Mouse (Mus musculus) embryo, embryonic 11 days (tissue): Measurements from ENCODE around the gene Galnt14.

Experiments
- DNase-seq: peaks from one replicate; pipeline ENCODE4 v3.0.0-alpha.2; 2015

The Galnt14 gene

DNA sequence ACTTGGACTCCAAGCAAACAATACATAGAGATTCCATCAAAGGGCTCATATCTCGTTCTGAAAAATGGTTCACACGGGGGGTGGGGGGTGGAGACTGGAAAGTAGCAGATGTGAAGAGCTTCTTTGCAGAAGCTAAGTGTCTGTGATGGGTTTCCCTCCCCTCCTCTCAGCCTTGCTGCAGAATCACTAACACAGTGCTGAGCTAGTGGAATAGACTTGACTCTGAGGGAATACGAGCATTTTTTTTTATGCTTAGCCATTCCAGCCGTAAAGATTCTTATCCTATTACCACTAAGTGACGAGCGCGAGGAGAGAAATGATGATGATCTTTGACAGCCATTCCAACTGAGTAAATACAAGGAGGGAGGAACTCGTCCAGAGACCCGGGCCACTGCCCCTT is 142.0 kb downstream of the Galnt14 start:
- DNase-seq, result no peak

DNA sequence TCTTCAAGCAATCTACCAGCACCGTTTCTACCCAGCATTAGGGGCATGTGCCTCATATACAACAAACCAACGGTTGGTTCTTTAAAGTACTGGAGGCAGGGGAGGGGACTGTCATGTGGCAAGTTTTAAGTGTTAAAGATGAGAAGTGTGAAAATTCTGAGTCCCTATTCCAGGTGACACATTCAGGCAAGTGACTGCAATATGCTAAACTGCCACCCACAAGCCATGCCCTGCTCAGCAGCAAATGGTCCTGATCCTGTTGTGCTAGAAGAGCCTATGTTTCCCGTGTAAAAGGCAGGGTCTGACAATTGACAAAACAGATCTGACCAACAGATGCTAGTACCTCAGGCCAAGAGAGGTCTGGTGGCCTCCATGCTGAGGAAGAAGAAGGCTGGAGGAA is 149.1 kb downstream of the Galnt14 start:
- DNase-seq, result no peak

DNA sequence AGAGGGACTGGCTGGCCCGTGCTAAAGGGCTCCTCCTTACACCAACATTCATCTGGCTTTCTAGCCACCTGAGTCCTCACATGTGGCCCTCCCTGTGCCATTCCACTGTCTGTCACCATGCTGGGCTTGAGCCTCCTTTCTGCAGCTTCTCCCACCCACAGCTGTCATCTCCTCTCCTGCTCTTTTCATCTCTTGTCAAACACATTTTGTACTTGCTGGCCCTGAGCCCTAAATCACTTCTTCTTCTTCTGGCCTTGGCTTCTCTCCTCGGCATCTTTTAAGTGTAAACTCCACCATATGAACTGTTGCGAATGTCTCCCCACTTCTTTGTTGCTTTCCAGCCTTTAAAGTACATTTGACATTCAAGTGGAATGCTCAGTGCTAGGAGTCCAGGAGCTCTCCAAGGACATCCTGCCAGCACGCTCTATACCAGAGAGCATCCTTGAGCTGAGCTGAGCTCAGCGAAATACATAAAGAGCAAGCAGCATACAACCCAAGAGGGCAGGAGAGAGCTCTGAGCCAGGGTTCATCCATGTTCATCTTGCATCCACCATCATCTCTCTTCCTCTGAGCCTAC is 150.0 kb downstream of the Galnt14 start:
- DNase-seq, result no peak

DNA sequence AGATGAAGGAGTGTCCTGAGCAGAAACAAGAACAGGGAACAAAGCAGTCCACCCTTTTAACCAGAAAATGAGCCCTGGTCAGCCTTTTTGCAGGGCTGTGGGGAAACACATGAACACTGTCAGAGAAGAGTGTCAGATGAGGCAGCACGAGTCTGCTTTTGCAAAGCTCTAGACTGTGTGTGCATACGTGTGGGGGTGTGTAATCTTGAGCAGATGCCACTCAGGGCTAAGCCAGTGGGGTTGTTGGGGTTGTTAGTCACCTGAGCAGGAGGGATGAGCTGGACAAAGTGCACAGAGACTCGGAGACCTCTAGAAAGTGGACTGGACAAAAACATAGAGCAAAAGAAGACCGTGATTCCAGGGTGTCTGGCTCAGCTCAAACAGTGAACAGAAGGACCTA is 150.8 kb downstream of the Galnt14 start:
- no peak for DNase-seq

DNA sequence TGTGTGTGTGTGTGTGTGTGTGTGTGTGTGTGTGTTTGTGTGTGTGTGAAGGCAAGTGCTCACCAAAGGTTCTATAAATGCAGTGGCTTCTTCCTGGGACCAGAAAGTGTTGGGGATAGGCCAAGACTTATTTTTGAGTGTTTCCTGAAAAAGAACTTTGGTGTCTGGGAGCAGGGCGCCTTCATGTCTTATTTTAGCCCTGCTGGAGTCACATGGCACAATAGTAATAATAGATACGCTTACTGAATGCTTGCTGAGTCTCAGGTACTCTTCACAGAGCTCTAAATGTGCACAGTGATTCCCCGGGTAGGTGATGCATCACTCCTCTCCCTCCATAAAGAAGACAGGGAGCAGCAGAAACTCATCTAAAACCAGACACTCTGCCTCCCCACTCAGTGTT is 153.2 kb downstream of the Galnt14 start:
- DNase-seq, result no peak

DNA sequence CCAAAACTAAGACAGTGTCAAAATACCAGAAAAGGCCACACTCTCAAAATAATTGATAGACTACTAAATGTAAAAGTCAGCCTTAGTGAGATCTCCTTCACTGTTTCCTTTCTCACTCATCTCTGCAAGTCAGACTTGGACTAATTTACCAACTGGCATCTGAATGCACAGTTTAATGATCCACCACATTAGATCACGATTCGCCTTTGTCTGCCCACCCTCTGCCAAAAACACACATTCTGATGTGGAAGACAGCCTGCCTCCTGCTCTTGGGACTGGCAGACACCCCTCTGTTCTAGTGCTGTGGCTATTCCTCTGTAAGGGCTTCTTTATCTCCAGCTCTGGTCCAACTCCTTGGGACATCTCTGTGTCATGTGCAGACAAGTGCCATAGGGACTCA is 153.8 kb downstream of the Galnt14 start:
- no peak for DNase-seq

DNA sequence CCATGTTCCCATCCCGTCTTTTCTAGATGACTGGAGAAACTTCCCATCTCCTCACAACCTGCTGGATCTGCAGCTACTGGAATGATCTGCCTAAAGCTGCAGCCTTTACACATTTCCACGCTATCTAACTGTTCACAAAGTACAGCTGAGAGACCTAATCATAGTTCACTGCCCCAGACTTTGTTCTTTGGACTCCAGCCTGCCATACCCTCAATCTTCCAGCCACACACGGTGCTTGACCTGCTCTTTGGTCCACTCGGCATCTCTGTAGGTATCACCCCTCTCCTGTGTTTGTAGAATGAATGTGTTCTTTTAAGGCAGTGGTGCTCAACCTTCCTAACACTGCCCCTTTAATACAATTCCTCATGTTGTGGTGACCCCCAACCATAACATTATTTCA is 155.6 kb downstream of the Galnt14 start:
- DNase-seq, result no peak

DNA sequence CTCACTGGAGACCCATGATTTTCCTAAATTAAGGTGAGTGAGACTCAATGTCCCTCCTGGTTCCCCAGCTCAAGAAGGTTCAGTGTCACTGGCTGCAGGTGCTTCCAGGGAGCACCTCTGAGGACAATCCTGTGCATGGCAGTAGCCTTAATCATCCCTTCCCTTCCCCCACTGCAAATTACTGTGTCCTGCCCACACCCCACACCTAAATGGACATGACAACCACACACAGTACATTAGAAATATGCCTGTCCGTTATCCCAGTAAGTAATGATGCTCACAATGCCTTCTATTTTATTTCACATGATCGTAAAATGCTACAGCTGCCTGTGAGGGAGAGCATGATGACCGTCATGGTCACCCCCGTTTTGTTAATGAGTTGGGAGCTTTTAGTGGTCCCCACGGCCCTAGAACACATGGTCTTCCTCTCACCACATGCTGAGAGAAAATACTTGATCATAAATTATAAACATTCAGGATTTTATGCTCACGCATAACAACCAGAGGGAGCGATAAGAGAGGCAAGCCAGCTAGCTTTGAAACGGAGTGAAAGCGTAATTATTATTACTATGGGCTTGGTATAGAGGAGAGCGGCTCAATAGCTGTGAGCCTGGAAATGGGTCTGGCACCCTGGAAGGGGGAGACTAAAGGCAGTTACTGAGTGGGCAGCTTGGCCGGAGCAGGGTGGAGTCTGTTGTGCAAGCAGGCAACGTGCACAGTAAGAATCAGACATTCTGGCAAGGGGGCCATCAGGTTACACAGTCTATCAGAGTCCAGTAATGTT is 161.3 kb downstream of the Galnt14 start:
- DNase-seq, result no peak

DNA sequence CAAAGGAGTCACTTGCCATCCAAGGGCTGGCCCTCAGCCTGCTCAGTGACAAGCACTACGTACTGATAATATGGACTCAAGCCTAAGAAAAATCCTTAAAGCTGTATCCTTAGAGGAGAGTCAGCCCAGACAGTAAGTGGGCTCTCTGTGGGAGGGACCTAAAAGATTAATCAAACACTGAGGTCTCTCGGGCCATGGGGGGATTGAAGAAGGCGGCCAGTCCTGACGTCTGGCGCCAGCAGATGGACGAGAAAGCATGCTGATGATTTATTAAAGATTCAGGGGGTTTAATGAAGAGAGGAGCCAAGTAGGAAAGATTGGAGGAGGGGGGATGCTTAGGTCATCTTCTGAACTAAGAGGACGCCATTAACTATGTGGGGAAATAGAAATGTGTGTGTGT is 162.1 kb downstream of the Galnt14 start:
- peak; percentile 34 for DNase-seq

DNA sequence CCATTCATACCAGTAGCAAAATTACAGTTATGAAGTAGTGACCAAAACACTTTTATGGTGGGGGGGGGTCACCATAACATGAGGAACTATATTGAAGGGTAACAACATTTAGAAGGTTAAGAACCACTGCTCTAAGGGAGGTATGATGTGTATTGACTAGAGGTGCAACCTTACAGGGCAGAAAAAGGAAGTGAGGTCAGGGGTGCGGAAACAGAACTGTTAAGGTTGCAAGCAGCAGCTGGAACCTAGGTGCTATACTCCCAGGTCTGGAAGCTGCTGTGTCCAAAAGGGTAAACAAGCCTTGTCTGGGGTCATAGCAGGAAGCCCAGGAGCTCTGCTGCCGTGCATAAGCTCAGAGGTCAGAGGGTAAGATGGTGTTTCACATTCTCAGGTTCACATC is 162.8 kb downstream of the Galnt14 start:
- DNase-seq, result no peak

DNA sequence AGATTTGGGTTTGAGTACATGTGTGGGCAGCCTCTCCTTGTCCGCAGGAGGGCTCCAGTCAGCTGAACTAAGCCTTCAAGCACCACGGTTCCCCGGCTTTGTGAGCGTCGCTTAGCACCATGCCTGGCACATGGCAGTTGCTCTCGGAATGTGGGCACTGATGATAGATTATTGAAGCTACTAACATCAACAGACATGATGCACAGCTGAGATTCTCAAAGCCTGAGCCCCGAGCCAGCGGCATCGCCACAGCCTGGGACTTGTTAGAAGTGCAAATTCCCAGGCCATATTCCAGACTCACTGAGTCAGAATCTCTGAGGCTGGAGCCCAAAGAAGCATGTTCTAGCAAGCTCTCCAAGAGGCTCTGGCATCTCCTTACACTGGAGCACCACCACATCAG is 168.3 kb downstream of the Galnt14 start:
- DNase-seq, result no peak

DNA sequence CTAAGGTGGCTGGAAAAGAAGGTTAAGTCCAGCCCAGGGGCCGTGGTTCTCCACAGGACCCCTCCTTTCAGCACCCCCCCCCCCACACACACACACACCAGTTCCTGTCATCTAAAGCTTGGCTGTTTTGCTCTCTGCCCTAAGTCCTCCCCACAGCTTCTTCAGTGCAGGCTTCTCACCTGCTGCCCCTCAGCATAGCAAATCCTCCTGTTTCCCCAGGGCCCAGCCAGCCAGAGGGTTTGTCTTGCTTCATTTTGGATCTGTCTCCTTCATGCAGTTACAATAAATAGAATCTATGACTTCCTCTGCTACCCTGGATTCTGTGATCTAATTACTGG is 169.1 kb downstream of the Galnt14 start:
- DNase-seq, result no peak

DNA sequence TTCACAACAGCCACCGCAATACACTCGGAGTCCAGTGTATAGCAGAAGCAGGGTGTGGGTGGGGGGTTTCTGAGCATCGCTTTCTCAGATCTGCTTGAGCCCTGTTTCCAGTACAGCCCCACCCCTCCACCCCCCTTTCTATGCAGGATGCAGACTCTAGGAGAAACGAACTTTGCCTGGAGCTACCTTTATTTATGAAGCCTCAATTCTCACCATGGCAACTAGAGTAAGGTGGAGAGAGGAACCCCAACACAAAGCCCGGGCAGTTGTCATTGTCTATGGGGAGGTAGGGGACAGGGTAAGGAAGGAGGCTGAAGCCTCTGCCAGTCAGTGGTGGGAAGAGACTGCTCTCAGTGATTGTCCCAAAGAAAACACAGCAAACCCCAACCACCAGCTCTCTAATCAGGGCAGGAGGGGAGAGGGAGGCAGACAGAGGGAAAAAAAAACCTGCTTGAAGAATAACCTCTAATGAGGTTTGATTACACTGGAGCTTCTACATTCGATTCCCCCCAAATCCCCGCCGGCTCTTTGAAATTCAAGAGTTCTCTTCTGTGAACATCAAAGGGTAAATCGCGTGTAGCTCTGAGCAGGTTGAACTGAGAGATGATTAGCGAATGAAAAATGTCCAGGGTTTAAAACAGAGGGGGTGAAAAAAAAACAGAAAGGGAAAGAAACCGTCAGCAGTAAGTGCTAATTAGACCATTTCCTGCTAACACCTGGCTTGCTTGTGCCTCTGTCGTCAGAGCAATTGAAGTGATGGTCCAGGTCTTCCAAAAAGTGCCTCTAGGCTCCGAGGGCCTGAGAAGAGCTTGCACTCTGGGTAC is 169.6 kb downstream of the Galnt14 start:
- DNase-seq, result peak; percentile 24

DNA sequence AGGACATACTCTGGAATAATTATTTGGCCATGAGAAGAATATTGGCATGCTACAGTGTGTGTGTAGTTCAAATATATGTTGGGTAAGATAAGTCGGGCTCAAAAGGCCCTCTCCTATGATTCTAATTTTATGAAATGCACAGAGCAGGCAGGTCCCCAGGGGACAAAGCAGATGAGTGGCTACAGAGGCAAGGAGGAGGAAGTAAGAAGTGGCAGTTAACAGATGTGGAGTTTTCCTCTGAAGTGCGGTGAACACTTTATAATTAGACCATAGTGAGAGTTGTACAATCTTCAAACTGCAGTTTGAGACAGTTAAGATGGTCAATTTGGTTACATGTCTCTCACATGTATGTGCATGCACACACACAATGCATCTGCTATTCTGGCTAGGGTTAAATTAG is 178.4 kb downstream of the Galnt14 start:
- no peak for DNase-seq

DNA sequence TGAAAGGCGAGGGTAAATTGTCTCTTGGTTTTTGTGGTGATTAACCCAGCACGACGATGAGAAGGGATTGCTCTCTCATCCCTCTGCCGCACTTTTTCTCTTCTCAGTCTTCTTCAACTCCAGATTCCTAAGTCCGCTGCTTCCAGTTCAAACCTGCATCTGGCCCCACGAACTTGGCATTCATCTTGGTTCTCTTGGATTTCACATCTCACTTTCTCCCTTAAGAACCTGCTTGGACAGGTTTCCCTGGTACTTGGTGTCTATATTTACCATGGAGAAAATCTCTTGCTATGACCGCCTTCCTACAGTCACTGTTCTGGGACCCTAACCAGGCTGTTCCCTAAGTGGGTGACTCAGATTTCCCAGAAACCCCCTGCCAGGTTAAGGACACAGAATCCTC is 188.1 kb downstream of the Galnt14 start:
- DNase-seq, result no peak

DNA sequence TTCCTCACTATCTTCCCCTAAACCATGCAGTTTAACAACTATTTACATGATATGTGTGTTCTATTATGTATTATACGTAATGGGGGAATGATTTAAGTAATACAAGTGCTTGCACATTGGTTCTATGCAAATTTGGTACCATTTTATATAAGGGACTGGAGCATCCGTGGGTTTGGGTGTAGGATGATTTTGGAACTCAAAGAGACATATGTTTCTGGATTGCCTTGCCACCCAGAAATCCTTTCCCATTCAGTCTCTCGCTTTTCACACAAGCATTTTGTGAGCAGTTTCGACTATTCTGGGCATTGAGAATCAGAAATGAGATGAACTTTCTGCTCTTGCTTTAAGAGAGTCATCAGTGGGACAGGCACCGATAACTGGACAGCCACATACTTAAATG is 190.9 kb downstream of the Galnt14 start:
- DNase-seq, result no peak

DNA sequence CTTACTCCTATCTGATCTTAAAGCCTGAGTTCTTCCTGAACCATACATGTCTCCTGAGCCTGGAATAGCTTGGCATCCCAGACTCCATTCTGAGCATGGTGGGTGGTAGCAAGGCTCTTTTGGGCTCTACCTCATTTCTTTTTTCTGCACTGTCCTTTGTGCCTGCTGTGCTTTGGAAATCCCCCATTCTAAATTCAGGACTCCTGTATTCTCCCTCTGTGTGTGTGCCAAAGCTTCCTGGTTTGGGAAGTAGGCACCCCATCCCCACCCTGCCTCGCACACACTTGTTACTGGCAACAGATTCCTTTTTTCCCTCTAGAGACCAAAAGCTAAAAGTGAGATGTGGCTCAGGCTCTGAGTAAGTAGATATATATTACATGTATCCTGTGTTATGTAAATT is 191.9 kb downstream of the Galnt14 start:
- no peak for DNase-seq

DNA sequence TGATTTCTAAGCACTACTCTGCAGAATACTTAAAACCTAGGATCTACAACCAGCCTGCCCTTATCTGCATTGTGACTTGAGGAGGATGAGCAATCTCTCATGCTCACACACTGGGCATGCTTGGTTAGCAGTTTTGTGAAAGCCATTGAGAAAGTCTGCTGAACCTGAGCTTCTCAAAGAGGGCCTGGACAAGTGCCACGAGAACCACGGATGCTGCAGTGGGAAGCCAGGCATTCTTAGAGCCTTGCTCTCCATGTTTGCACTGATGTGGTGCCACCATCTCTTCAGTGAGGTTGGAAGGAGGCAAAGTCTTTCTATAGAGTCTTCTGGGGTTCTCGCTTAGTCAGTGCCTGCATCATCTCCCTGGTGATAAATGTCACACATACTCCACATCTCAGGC is 194.7 kb downstream of the Galnt14 start:
- DNase-seq, result no peak

DNA sequence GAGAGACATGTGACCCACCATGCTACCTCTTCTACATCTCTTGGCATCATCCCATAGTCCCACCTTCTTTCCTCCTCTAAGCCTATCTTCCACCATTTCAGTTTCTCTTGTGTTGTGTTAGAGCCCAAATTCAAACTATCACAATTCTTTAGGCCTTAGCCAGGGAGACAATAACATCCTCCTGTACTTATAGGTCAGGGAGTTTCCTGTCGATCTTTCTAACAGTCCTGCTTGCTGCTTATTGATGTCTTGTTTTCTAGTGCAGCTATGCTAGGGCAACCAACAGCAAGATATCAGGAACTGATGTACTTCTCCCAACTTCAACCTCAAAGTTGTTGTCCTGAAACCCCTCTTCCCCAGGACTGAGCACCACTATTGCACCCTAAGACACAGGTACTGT is 195.4 kb downstream of the Galnt14 start:
- DNase-seq, result no peak

DNA sequence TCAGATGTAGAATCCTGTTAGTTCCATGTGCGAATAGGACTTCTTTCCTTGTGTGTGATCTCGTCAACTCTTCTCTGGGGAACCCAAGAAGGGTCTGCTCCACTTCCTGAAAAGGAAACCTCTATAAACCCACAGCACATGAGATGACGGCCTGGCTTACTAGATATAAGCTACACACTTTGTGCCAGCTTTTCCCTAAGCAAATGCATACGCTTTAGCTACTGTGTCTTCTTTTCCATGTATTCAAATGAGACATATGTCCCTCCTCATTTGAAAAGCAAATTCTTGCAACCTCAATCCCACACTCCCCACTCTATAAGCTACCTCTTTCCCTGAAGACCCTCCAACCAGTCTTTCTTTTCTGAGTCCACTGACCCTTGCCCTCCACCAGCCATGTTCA is 196.0 kb downstream of the Galnt14 start:
- DNase-seq, result no peak

DNA sequence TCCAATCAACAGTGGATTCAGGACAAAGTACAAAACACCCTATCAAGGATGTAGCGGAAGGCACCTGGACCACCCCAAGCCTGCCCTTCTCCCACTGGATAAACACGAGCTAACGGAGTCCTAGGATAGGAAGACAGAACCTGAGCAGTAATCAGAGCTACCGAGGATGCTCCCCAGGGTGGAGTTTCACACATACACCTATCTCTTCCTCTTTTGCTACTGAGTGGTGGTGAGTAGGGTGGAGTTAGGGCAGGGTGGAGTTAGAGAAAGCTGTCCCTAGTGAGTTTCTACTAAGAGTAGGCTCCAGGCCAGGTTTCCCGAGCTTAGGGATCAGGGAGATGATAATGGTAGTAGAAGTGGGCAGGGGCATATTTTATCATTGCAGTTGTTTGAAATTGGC is 197.4 kb downstream of the Galnt14 start:
- DNase-seq, result no peak

DNA sequence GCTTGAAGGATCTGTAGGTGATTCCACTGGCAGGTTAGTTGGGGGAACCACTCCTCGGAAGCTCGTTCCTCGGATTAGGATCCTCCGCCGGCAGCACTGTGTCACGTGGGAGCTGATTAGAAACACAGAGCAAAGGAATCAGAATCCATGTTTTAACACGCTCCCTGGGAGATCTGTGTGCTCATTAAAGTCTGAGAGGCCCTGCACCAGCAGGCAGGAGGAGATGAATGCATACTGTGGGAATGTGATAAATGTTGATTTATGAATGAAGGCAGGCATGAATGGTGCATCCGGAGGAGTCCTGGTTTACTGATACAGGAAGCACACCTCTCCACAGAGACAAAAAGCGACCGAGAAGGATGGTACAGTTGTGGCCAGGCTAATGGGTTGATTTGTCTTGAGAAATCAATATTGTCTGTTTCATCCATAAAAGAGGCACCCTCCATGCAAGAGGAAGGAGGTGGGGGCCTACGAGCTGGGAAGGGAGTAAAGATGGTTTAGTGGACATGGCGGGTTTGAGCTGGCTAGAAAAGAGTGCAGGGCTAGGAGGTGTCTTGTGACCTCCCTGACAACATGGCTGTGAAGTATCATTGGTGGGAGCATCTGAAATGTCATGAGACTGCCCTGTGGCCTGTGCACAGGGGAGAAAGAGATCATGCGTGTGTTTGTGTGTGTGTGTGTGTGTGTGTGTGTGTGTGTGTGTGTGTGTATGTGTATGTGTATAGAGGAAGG is 202.3 kb downstream of the Galnt14 start:
- DNase-seq, result peak; percentile 1

DNA sequence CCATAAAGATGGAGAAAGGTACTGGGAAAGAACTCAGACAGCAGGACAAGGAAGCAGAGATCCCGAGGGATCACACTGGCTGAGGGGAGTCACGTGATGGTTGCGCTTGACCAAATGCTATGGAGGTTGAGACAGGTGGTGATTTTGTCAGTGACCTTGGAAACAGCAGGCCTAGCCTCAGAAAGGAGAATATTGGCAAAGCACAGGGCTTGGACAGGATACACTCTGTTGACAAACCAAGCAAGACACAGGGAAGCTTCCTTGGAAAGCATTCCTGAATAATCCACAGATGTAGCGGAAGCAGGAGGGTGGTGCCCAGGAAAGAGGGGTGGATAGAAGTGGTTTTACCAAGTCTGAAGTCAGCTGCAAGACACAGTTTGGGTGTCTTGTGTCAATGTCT is 206.1 kb downstream of the Galnt14 start:
- no peak for DNase-seq

DNA sequence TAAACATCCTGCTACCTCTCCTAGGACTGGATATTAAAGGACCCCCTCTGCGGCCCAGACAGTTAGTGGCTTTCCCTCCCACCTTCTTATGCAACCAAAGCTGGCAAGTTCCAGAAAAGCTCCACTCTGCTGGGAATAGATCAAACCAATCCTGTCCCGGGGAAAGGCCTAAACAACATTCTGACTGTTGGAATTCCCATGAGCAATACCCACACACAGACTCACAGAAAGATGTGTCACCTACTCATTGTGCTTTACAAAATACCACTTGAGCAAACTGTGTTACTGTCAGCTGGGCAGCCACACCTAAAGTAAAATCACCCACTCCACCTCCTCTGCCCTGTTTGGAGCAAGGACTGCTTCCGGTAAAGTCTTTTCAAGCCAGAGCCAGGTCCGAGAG is 207.6 kb downstream of the Galnt14 start:
- no peak for DNase-seq
